Mouse (Mus musculus) ovary, adult 18-20 months (tissue): ENCODE results near the gene Kbtbd8.

Experiments
- DNase-seq: peaks from one replicate; pipeline ENCODE4 v3.0.0; 2022; ENCODE audit warnings: low spot score, mixed read lengths

Kbtbd8 gene

DNA sequence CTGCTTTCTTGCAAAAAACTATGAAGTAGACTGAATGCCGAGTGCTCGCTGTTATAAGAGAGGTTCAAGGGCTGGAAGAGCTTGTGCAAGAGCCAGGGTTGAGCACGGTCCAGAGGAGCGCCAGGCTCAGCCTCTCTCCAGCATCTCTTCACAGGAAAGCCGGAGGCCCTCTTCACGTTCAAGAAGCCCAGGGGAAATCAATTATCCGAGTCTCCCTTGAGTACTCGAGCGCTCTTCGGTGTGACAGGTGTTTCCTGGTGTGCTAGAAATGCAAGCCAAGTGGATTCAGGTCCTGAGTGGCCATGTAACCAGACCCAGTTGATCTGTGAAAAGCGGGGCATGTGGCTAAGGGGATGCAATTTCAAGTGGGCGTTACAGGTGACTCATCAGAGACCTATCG is at the start of gene Kbtbd8:
Gene Kbtbd8, plus strand, starts transcription at position 295 of the 400 bp plus-strand sequence.
- DNase-seq: no peak

DNA sequence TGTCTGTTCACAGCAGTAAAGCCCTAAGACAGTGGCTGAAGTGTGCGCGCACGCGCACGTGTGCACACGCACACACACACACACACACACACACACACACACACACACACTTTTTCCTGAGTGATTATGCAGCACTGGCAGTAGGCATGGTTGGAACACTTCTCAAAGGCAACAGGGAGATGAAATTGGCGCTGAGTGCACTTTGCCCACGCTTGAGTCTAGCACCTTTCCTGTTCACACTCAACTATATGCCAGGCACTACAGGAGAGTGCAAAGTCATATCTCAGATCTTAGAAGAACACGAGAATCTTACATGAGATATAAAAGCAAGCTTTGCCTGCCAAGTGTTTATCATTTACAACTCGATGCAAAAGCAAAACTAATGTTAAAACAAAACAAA is 47.3 kb upstream of the Kbtbd8 start:
- DNase-seq: no peak

- no peak for DNase-seq
These were observed 31.8 kb upstream of the Kbtbd8 start for GRCm38 (mm10) chr6:95085276-95085675.

DNA sequence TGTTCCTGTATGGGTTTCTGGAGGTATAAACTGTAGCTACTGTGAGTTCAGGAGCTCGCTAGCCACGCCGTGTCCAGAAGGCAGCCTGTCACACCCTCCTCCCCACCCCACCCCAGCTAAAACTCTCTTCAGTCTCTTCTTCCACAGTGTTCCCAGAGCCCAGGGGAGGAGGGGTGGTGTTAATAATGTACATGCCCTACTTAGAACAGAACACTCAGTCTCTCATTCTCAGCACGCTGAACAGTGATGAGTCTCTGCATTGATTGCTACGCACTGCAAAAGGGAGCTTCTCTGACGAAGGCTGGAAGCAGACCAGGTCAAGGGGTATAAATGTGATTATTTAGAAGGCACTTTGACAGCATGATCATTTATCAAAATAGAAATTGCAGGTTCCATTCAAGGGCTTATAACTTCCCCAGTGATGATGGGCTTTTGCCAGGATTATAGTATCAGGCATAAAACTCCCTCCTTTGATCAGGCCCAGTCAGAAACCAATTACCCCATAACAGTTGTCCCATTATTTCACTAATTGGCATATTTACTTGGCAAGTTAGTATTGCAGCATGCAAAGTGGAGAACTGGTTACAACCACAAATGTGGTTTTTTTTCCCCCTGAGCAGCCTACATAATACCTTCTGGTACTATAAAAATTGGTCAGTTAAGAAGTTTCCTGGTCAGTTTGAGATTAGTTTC is 29.7 kb upstream of the Kbtbd8 start:
- no peak for DNase-seq

DNA sequence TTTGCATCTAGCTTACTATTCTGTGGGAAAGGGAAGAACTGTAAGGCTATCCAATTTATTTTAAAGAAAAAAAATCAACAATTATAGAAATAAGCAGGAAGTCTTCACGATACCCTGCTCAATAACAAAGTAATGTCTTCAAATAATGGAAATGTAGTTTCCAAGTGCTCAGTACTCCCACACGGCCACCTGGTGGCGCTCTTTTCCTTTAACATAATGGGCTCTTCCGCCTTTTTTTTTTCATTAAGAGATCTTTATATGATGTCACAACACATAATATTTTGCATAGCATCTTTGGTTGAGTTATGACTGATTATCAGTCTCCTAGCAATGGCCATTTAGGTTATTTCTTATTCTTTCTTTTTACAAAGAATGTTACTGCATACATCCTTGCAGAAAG is 29.0 kb upstream of the Kbtbd8 start:
- no peak for DNase-seq

DNA sequence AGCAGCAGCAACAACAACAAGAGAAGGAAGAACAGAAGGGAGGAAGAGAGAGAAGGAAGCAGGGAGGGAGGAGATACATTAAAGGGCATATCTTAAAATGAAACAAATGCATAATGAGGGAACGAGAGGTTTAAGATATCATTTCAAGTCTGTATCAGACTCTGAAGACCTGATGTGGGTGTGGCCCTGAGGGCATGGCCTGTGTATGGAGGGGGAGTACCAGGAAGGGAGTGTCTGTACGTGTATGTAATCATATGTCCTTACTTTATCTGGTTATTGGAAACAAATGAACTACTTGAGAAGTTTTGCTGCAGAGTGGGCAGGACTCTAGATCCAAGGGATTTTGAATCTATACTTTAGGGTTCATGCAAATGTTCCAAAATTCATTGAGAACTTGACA is 22.3 kb upstream of the Kbtbd8 start:
- DNase-seq: no peak

DNA sequence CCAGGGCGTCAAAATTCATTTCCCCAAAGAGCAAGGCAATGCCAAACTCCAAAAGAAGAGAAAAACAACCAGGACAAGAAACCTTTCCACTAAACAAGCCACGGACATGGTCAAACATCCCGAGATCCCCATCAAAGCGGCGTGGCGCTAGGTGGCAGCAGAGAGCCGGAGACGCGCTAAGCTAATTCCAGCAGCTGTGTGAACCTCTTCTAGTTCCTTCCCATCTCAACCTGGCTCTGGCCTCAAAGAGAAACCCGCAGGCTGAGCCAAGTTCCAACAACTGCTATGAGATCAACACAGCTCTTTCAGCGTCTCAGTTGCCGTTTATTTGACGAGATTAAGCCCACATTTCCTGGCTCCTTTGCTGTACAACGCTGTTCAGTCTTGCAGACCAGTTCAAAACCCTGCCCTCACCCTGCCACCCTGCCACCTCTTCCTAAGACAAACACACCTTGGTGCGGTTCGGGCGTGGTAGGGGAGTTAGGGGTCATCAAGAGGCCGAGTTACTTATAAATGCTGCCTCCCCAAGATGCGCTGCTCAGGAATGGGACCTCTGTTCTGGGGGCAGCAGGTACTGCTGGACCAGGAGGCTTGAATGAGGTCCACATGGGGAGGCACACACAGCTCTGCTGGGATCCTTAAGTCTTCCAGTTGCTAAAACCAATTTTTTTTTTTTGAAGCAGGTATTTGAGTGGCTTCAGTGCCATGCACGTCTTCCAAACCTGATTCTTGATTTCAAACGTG is 18.5 kb upstream of the Kbtbd8 start:
- DNase-seq: peak; percentile 25

- no peak for DNase-seq
These were observed 13.3 kb upstream of the Kbtbd8 start for GRCm38 (mm10) chr6:95103706-95104105.

- no peak for DNase-seq
These were observed 8.6 kb upstream of the Kbtbd8 start for GRCm38 (mm10) chr6:95108437-95108836.

- no peak for DNase-seq
These were observed 7.2 kb upstream of the Kbtbd8 start for GRCm38 (mm10) chr6:95109691-95110450.

GRCm38 (mm10) chr6:95112015-95112414 is 5.0 kb upstream of the Kbtbd8 start:
- DNase-seq: no peak

GRCm38 (mm10) chr6:95116513-95116912 is 527 bp upstream of the Kbtbd8 start:
- no peak for DNase-seq

DNA sequence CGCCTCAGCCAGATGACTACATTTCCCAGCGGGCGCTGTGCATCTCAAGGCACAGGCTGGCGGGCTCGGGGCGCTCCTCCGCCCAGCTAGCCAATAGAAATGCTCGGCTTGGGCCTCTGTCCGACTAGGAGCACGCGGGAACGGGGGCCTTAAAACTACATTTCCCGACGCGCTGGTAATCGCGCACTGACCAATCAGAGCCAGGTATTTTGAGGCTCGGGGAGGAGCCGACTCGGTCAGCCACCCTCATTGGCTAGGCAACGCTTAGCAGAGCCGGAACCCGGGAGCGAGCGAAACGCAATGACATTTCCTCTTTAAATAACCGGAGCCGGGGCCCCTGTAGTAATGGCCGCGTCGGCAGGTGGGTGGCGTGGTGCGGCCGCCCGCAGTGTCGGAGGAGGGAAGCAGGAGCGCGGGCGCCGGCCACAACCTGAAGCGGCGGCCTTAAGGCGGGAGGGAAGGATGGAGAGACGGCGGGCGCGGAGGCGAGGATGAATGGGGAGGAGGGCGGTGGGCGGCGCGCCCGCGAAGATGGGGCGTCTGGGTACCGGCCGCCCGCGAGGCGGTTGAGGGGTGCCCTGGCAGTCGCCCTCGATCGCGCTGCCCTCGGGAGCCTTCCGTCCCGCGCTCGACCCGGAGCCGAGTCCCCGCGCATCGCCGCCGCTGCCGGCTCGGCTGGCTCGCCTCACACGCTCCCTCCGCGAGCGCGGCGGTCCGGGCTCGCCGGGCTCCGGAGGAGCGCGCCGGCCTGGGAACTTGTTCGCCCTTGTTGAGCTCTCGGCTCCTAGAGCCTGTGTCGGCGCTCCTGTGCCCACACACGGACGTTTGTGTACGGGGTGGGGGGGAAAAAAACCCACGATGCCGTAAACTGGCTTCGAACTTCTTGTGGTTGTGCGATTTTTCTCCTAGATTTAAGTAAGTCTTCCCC is 838 bp downstream of the Kbtbd8 start:
- peak; percentile 94 for DNase-seq

- no peak for DNase-seq
These were observed 2.3 kb downstream of the Kbtbd8 start for GRCm38 (mm10) chr6:95119389-95119788.

DNA sequence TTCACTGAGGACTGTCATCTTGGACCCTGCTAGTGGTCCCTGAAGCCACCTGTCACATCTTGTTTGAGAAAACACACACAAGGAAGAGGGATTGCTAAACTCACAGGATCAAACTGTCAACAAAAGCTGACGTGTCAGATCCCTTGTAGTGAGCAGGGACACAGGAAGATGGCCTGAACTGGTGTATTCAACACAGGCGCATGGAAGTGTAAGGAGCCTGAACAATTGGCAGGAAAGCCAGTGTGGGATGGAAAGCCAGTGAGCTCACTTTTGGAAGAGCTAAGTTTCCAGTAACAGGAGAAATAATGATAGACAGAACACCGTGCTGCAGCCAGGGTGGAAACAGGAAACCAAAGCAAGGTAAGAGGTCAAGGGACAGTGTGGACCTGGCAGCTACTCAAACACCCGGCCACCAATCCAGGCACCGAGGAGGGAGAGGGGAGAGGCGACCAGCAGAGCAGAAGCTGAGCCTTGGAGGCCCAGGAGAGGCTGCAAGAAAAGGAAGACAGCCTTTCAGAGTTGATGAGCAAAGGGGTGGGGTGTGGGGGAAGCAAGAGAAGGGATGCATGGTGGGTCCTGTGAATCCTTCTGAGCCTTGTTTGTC is 33.0 kb downstream of the Kbtbd8 start:
- DNase-seq: no peak

DNA sequence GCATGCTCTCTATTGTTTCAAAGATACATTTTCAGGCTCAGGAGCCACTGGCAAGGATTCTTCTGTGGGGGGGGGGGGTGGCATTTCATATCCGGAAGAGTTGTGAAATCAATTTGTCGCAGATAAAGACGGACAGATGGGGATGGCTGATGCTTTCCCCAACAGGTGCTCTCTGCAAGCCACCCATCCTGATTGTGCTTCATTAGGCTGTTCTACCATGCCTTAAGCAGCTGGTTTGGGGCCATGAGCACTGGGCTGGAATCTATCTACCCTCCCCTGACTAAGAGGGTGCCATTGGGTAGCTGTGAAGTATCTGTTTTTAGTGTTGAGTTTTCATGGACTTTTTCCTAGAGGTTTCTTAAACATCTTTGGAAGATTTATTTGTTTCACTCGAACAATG is 33.8 kb downstream of the Kbtbd8 start:
- DNase-seq: no peak

GRCm38 (mm10) chr6:95151563-95151962 is 34.5 kb downstream of the Kbtbd8 start:
- no peak for DNase-seq

DNA sequence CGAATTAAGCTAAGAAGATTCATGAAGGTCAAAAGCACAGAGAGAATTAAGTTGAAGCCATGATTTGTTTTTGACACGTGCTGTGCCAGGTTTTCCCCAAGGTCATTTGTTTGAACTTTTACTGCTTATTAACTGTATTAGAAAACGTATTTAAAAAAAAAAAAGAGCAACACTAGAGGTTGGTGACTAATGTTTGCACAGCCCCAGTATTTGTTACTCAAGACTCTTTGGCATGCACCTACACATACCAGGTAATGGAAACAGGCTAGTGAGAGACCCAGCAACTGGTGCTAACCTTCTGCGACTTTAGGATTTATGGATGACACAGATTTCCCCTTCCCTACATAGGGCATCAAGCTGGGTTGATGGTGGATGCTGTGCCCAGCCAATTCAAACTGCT is 46.9 kb downstream of the Kbtbd8 start:
- DNase-seq: no peak

GRCm38 (mm10) chr6:95165630-95166029 is 48.6 kb downstream of the Kbtbd8 start:
- no peak for DNase-seq

DNA sequence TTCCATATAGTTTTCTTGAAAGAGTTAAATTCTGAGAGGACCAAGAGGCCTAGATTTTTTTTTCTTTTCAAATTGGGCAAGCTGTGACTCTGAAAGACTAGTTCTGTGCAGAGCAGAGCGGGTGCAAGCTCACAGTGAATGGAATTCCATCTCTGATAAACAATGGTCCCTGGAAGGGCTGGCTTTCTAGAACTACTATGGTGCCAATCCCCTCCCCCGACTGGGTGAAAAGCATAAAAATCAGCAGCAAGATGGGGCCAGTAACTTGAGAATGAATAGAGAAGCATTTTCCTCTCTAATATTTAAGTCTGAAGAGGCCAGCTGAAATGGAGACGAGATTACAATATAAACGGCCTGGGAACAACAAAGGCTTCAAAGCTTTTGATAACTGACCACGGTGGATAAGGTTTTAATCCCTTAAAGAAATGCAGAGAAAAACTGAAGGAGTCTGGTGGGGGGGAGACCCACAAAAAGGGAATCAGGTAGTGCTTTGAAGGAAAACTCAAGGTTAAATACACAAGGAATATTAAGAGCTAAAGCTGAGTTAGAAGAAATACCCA is 50.7 kb downstream of the Kbtbd8 start:
- DNase-seq: no peak

DNA sequence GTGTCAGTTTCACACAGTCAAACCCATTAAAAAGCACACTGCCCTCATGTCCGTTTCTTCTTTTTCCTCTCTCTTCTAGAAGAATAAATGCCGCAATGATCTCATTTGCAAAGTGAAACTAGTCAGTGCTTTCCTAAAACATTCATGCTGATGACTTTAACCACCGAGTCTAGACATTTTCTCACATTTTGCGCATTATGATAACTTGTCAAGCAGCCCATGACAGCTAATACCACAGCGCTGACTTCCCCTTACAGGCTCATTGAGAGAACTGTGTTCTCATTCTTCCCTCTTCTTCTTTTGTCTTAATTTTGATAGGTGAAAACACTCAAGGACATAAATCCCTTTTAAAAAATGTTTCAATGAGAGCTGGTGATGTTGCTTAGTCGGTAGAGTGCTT is 52.4 kb downstream of the Kbtbd8 start:
- no peak for DNase-seq
